Mouse (Mus musculus) forebrain, embryonic 13.5 days (tissue): ENCODE results near the gene Mymk. TPM values are rescaled to one million over a fixed set of nuclear protein-coding genes. Genes with fewer than 3 reads are reported as not detected.

ENCODE experiments used
- ATAC-seq: fragments of 200-750 bp; cut with Nextera tagmentation; 2 replicates; pipeline ENCODE4 v1.8.0; 2017
- H3K27ac ChIP-seq: fragments of 300-500 bp; sonication (generic); 2 replicates; pipeline ENCODE4 v1.5.1; 2015; ENCODE audit warnings: inconsistent platforms, mild to moderate bottlenecking, moderate library complexity
- H3K27me3 ChIP-seq: fragments of 300-500 bp; sonication (generic); 2 replicates; pipeline ENCODE4 v1.6.1; 2015; ENCODE audit warnings: mild to moderate bottlenecking, inconsistent platforms
- H3K36me3 ChIP-seq: fragments of 300-500 bp; sonication (generic); 2 replicates; pipeline ENCODE4 v1.6.1; 2015; ENCODE audit warnings: mild to moderate bottlenecking, inconsistent platforms; ENCODE audit not compliant: poor library complexity, severe bottlenecking
- H3K4me1 ChIP-seq: fragments of 300-500 bp; sonication (generic); 2 replicates; pipeline ENCODE4 v1.6.1; 2015; ENCODE audit warnings: inconsistent platforms
- H3K4me2 ChIP-seq: fragments of 300-500 bp; sonication (generic); 2 replicates; pipeline ENCODE4 v1.6.1; 2015; ENCODE audit warnings: inconsistent platforms, mild to moderate bottlenecking, moderate library complexity
- H3K4me3 ChIP-seq: fragments of 300-500 bp; sonication (generic); 2 replicates; pipeline ENCODE4 v1.5.1; 2015; ENCODE audit warnings: mild to moderate bottlenecking, inconsistent platforms
- H3K9ac ChIP-seq: fragments of 300-500 bp; sonication (generic); 2 replicates; pipeline ENCODE4 v1.6.1; 2015; ENCODE audit warnings: mild to moderate bottlenecking, inconsistent platforms
- H3K9me3 ChIP-seq: fragments of 300-500 bp; sonication (generic); replicated peaks from 2 replicates; pipeline ENCODE4 v1.6.1; 2016; ENCODE audit warnings: inconsistent platforms
- WGBS: fragments of 180-500 bp; shearing (Covaris S2); methylation state at CpG from one replicate; pipeline ENCODE4 v1.1.7; 2015; 5-methylcytosine and 5-hydroxymethylcytosine counted together
- polyA plus RNA-seq: library from polyadenylated mRNA; unstranded; fragments of >200 nt; fragmentation: Nextera tagmentation; extraction: Ambion mirVana; gene quantifications from 2 replicates; pipeline ENCODE4 v1.2.1, GENCODE M21; 2015

Mymk gene
- not detected in 2 replicates for polyA plus RNA-seq

- Histone ChIP-seq H3K9ac (no peak within 1 kb of the TSS), H3K4me3 (no peak within 1 kb of the TSS), H3K9me3 (no peaks in the 10 kb centered on the region), H3K36me3 (no peaks in the 10 kb centered on the region), H3K27ac (no peak within 1 kb of the TSS), H3K4me2 (no peak within 1 kb of the TSS), H3K4me1 (peaks cover 6% of the 10 kb centered on the region), H3K27me3 (no peaks in the 10 kb centered on the region)
- ATAC-seq: no peak
- 71% methylated on average over 2 of the region's 2 CpGs for WGBS
These were observed at the start of gene Mymk for GRCm38 (mm10) chr2:27071978-27072377. Gene Mymk (minus strand): TSS chr2:27072179.

DNA sequence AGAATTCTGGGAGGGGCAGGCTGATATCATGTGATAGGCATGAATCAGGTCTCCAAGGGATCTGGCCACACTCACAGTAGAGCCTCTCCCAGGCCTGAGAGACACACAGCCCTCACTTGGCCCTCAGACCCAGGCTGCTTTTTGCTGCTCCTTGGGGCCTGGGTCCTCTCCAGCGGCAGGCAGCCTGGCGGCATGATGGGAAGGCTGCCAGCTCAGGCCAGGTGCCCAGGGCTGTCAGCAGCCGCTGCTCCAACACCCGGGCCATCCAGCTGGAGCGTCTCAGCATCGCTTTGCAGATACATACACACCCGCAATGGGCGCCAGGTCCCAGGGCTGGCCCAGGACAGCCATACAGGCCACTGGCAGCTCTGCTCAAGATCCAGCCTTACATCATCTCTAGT, 48.3 kb upstream of the Mymk start:
- WGBS: 59% methylated on average over 8 of the region's 8 CpGs
- Histone ChIP-seq H3K4me3 (no peak overlapping the region), H3K9me3 (no peaks in the 10 kb centered on the region), H3K27ac (0 out of 2 replicates have a peak overlapping the region, but pooled peaks have one; percentile 3), H3K9ac (no peak overlapping the region), H3K27me3 (no peaks in the 10 kb centered on the region), H3K36me3 (no peaks in the 10 kb centered on the region), H3K4me1 (peaks cover 26% of the 10 kb centered on the region), H3K4me2 (no peak overlapping the region)
- ATAC-seq: peak; percentile 57; the same call in 1 of the 2 replicates

GRCm38 (mm10) chr2:27119766-27120165, 47.8 kb upstream of the Mymk start:
- Histone ChIP-seq H3K4me3 (no peak overlapping the region), H3K4me1 (peaks cover 26% of the 10 kb centered on the region), H3K4me2 (no peak overlapping the region), H3K27ac (no peak overlapping the region), H3K9ac (no peak overlapping the region), H3K27me3 (no peaks in the 10 kb centered on the region), H3K9me3 (no peaks in the 10 kb centered on the region), H3K36me3 (no peaks in the 10 kb centered on the region)
- WGBS: 79% methylated on average over 2 of the region's 2 CpGs
- ATAC-seq: no peak

DNA sequence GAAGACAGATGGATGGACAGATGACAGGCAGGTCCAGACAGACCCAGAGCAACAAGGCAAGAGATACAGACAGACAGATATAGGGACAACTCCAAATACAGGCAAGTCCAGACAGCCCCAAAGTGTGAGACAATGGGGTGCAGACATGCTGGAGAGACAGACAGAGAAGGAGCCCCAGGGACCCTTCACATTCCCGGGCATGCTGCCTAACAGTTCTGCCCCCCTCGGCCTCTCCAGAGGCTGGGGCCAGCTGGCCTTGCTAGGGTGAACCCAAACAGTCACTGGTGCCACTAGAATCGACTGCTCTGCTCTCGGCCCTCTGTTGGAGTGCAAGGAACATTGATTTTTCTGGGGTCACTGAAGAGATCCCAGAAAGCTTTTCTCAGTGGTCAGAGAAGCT, 46.5 kb upstream of the Mymk start:
- no peak overlapping the region for H3K4me3 ChIP-seq
- WGBS: 62% methylated on average over 4 of the region's 4 CpGs

DNA sequence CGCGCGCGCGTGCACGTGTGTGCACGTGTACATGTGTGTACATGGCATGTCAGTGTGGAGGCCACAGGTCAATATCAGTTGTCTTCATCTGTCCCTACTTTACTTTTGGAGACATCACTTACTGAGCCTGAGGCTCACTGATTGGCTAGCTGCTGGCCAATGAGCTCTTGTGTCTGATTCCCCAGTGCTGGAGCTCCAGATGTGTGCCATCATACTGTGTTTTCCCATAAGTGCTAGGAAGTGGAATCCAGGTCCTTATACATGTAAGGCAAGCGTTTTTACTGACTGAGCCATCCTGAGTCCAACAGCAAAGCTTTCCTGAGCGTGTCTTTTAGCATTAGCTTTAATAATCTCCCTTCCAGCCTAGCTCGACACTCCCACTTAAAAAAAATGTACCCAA, 42.2 kb upstream of the Mymk start:
- no peaks in the 10 kb centered on the region for H3K36me3 ChIP-seq
- no peak overlapping the region for H3K27ac ChIP-seq
- H3K4me3 ChIP-seq: no peak overlapping the region
- H3K9ac ChIP-seq: no peak overlapping the region
- no peaks in the 10 kb centered on the region for H3K9me3 ChIP-seq
- ATAC-seq: no peak
- H3K4me2 ChIP-seq: no peak overlapping the region
- H3K27me3 ChIP-seq: no peaks in the 10 kb centered on the region
- 90% methylated on average over 10 of the region's 10 CpGs for WGBS
- H3K4me1 ChIP-seq: 0 out of 2 replicates have a peak, but pooled peaks cover 1% of the 10 kb centered on the region

More for the DNA sequence above, 46.5 kb upstream of the Mymk start:
- peaks cover 26% of the 10 kb centered on the region for H3K4me1 ChIP-seq
- no peak for ATAC-seq
- no peak overlapping the region for H3K4me2 ChIP-seq
- H3K9me3 ChIP-seq: no peaks in the 10 kb centered on the region
- H3K9ac ChIP-seq: no peak overlapping the region
- no peaks in the 10 kb centered on the region for H3K27me3 ChIP-seq
- no peak overlapping the region for H3K27ac ChIP-seq
- H3K36me3 ChIP-seq: no peaks in the 10 kb centered on the region

DNA sequence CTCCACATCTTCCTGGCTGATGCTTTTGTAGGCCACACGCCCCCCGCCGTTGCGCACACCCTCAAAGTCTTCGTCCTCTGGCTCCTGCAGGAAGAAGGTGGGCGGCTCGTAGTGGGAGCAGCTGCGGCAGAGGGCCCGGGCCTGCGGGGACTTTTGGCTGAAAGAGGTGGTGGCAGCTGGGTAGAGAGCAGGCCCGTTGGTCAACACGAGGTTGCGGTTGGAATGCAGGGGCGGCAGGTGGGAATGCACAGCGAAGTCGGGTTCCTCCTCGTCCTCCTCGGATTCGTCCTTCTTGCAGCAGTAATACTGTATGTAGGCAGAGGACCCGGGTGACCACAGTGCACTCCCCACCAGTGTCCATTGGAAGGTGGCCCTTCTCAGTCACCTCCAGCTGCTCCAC, 40.6 kb upstream of the Mymk start:
- Histone ChIP-seq H3K9me3 (no peaks in the 10 kb centered on the region), H3K4me3 (no peak overlapping the region), H3K27me3 (no peaks in the 10 kb centered on the region), H3K4me1 (0 out of 2 replicates have a peak, but pooled peaks cover 8% of the 10 kb centered on the region), H3K9ac (no peak overlapping the region), H3K36me3 (no peaks in the 10 kb centered on the region), H3K4me2 (no peak overlapping the region), H3K27ac (no peak overlapping the region)
- ATAC-seq: no peak
- 86% methylated on average over 20 of the region's 20 CpGs for WGBS

DNA sequence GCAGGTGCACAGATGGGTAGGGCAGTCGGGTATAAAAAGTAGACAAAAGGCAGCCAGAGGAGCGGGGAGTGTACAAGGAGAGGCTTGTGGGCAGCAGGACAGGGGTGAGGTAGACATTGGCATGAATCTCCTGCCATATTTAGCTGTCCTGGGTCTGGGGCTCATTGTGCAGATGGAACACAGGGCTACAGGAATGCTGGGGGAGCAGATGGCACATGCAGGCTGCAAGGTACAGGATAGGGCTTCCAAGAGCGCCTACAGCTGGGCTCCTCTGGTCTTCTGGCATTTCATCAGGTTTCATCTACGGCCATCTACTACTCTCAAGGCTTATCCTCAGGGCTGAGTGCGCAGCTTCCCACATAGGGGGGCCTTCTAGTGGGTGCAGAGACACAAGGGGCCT, 37.1 kb upstream of the Mymk start:
- Histone ChIP-seq H3K4me3 (no peak overlapping the region), H3K27ac (no peak overlapping the region), H3K36me3 (no peaks in the 10 kb centered on the region), H3K9ac (no peak overlapping the region), H3K27me3 (no peaks in the 10 kb centered on the region; the same call in 1 of the 2 replicates), H3K4me2 (no peak overlapping the region), H3K4me1 (peaks cover 9% of the 10 kb centered on the region; the same call in 1 of the 2 replicates), H3K9me3 (no peaks in the 10 kb centered on the region)
- 73% methylated on average over 5 of the region's 5 CpGs for WGBS
- ATAC-seq: no peak

DNA sequence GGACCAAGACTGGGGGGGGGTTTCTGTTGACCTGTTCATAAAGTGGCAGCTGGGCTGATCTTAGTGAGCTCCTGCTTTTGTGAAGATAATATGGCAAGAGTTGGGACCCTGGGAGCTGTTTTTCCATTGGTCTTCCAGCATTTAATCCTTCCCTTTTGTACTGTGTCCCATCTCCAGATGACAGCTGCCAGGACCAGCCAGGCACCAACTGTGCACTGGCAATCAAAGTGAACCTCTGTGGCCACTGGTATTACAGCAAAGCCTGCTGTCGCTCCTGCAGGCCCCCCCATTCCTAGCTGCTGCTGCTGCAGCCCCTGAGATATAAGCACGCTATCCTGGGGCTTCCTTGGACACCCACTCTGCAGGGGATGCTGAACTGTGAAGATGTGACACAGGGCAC, 36.2 kb upstream of the Mymk start:
- ATAC-seq: no peak
- Histone ChIP-seq H3K27ac (no peak overlapping the region), H3K27me3 (no peaks in the 10 kb centered on the region; the same call in 1 of the 2 replicates), H3K9ac (no peak overlapping the region), H3K9me3 (no peaks in the 10 kb centered on the region), H3K4me2 (no peak overlapping the region), H3K4me1 (peaks cover 17% of the 10 kb centered on the region), H3K36me3 (no peaks in the 10 kb centered on the region), H3K4me3 (no peak overlapping the region)
- 70% methylated on average over 2 of the region's 2 CpGs for WGBS

- peaks cover 17% of the 10 kb centered on the region for H3K4me1 ChIP-seq
- no peak overlapping the region for H3K4me2 ChIP-seq
- no peak overlapping the region for H3K27ac ChIP-seq
- 82% methylated on average over 3 of the region's 3 CpGs for WGBS
- no peaks in the 10 kb centered on the region; the same call in 1 of the 2 replicates for H3K27me3 ChIP-seq
- no peaks in the 10 kb centered on the region for H3K9me3 ChIP-seq
- H3K4me3 ChIP-seq: no peak overlapping the region
- no peak overlapping the region for H3K9ac ChIP-seq
- H3K36me3 ChIP-seq: no peaks in the 10 kb centered on the region
- no peak for ATAC-seq
These were observed 34.8 kb upstream of the Mymk start for GRCm38 (mm10) chr2:27106816-27107215.

- H3K4me3 ChIP-seq: no peak overlapping the region
- H3K27ac ChIP-seq: no peak overlapping the region
- whole genome bisulfite sequencing: 54% methylated on average over 7 of the region's 7 CpGs
- H3K9ac ChIP-seq: no peak overlapping the region
- H3K27me3 ChIP-seq: no peaks in the 10 kb centered on the region; the same call in 1 of the 2 replicates
- H3K4me2 ChIP-seq: no peak overlapping the region
- H3K4me1 ChIP-seq: peaks cover 12% of the 10 kb centered on the region
- no peaks in the 10 kb centered on the region for H3K36me3 ChIP-seq
- H3K9me3 ChIP-seq: no peaks in the 10 kb centered on the region
- ATAC-seq: no peak
These were observed 31.6 kb upstream of the Mymk start for GRCm38 (mm10) chr2:27103554-27103953.

DNA sequence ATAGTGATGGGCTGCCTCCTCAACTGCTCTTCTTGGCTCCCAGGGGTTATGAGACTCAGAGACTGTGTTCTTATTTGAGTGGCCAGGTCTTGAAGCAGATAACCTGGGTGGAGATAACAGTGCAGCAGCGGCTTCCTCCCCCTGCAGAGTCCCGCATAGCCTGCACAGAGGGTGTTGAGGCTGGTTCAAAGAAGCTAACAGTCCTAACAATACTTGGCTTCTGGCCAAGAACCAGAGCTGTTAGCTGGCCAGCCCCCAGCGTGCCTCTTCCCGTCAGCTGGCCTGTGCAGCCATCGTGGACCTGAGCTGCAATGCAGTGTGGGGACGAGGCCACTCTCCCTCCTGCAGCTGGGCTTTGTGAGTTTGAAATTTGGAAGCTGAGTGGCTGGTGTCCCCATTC, 25.8 kb upstream of the Mymk start:
- Histone ChIP-seq H3K36me3 (no peaks in the 10 kb centered on the region), H3K4me1 (peaks cover 17% of the 10 kb centered on the region), H3K27me3 (no peaks in the 10 kb centered on the region), H3K4me2 (no peak overlapping the region), H3K9me3 (no peaks in the 10 kb centered on the region), H3K9ac (no peak overlapping the region), H3K4me3 (no peak overlapping the region), H3K27ac (0 out of 2 replicates have a peak overlapping the region, but pooled peaks have one; percentile 15)
- ATAC-seq: peak; percentile 61; the same call in 1 of the 2 replicates
- WGBS: 10% methylated on average over 6 of the region's 6 CpGs

GRCm38 (mm10) chr2:27097241-27097656, 25.3 kb upstream of the Mymk start:
- 80% methylated on average over 6 of the region's 6 CpGs for WGBS
- Histone ChIP-seq H3K36me3 (no peaks in the 10 kb centered on the region), H3K9ac (no peak overlapping the region), H3K27me3 (no peaks in the 10 kb centered on the region), H3K27ac (peak overlapping the region; percentile 10; the same call in 1 of the 2 replicates), H3K9me3 (no peaks in the 10 kb centered on the region), H3K4me3 (no peak overlapping the region), H3K4me1 (peaks cover 17% of the 10 kb centered on the region), H3K4me2 (no peak overlapping the region)
- ATAC-seq: no peak

GRCm38 (mm10) chr2:27096341-27096981, 24.5 kb upstream of the Mymk start:
- no peaks in the 10 kb centered on the region for H3K9me3 ChIP-seq
- no peaks in the 10 kb centered on the region for H3K27me3 ChIP-seq
- 86% methylated on average over 13 of the region's 13 CpGs for WGBS
- ATAC-seq: no peak
- H3K4me3 ChIP-seq: no peak overlapping the region
- no peaks in the 10 kb centered on the region for H3K36me3 ChIP-seq
- H3K9ac ChIP-seq: no peak overlapping the region
- H3K4me1 ChIP-seq: peaks cover 17% of the 10 kb centered on the region
- H3K4me2 ChIP-seq: no peak overlapping the region
- peak overlapping the region; percentile 10; the same call in 1 of the 2 replicates for H3K27ac ChIP-seq
